Mouse (Mus musculus) lung, postnatal 0 days (tissue): Measurements from ENCODE around the gene Specc1. TPM values are rescaled to one million over a fixed set of nuclear protein-coding genes. Genes with fewer than 3 reads are reported as not detected.
A peak's percentile ranks its signal among the peaks of the same experiment; 100 is the strongest.

Experiments used
- ATAC-seq: fragments of 200-750 bp; cut with Nextera tagmentation; 2 replicates; pipeline ENCODE4 v1.8.0; 2017; ENCODE audit warnings: moderate library complexity
- DNase-seq: peaks from one replicate; pipeline ENCODE4 v3.0.0-alpha.2; 2016; ENCODE audit warnings: low spot score
- H3K27ac ChIP-seq: fragments of 300-500 bp; sonication (generic); 2 replicates; pipeline ENCODE4 v1.5.1; 2014; ENCODE audit warnings: antibody characterized with exemption, mild to moderate bottlenecking, low read length, mixed read lengths
- H3K27me3 ChIP-seq: fragments of 300-500 bp; sonication (generic); replicated peaks from 2 replicates; pipeline ENCODE4 v1.6.1; 2014; ENCODE audit warnings: low read length, mixed read lengths; ENCODE audit not compliant: insufficient read depth
- H3K36me3 ChIP-seq: fragments of 300-500 bp; sonication (generic); 2 replicates; pipeline ENCODE4 v1.6.1; 2014; ENCODE audit warnings: low read length, mixed read lengths; ENCODE audit not compliant: insufficient read depth
- H3K4me1 ChIP-seq: fragments of 300-500 bp; sonication (generic); 2 replicates; pipeline ENCODE4 v1.6.1; 2014; ENCODE audit warnings: antibody characterized with exemption, low read depth, low read length, mixed read lengths; ENCODE audit not compliant: insufficient read depth
- H3K4me2 ChIP-seq: fragments of 300-500 bp; sonication (generic); replicated peaks from 2 replicates; pipeline ENCODE4 v1.6.1; 2014; ENCODE audit warnings: low read depth, mild to moderate bottlenecking, low read length, moderate library complexity, mixed read lengths
- H3K4me3 ChIP-seq: fragments of 300-500 bp; sonication (generic); 2 replicates; pipeline ENCODE4 v1.5.1; 2014; ENCODE audit warnings: low read depth, low read length
- H3K9ac ChIP-seq: fragments of 300-500 bp; sonication (generic); replicated peaks from 2 replicates; pipeline ENCODE4 v1.6.1; 2014; ENCODE audit warnings: low read depth, mild to moderate bottlenecking
- H3K9me3 ChIP-seq: fragments of 300-500 bp; sonication (generic); 2 replicates; pipeline ENCODE4 v1.6.1; 2016; ENCODE audit warnings: low read length, mixed read lengths
- CTCF ChIP-seq: IDR thresholded peaks from 2 replicates; pipeline ENCODE4 v1.5.1; 2016; ENCODE audit warnings: antibody characterized with exemption, mild to moderate bottlenecking
- EP300 ChIP-seq: IDR thresholded peaks from 2 replicates; pipeline ENCODE4 v1.6.1; 2016; ENCODE audit warnings: antibody characterized with exemption, mild to moderate bottlenecking, control low read depth
- WGBS: fragments of 180-500 bp; shearing (Covaris S2); extraction: QIAGEN DNeasy Blood & Tissue Kit; methylation state at CpG from one replicate; pipeline ENCODE4 v1.1.7; 2014; 5-methylcytosine and 5-hydroxymethylcytosine counted together
- polyA plus RNA-seq: library from polyadenylated mRNA; unstranded; fragments of >200 nt; fragmentation: Nextera tagmentation; extraction: Ambion mirVana; gene quantifications from 2 replicates; pipeline ENCODE4 v1.2.1, GENCODE M21; 2015

Specc1 gene
- polyA plus RNA-seq, 1 experiment from 2014 or later = 14.7 TPM

DNA sequence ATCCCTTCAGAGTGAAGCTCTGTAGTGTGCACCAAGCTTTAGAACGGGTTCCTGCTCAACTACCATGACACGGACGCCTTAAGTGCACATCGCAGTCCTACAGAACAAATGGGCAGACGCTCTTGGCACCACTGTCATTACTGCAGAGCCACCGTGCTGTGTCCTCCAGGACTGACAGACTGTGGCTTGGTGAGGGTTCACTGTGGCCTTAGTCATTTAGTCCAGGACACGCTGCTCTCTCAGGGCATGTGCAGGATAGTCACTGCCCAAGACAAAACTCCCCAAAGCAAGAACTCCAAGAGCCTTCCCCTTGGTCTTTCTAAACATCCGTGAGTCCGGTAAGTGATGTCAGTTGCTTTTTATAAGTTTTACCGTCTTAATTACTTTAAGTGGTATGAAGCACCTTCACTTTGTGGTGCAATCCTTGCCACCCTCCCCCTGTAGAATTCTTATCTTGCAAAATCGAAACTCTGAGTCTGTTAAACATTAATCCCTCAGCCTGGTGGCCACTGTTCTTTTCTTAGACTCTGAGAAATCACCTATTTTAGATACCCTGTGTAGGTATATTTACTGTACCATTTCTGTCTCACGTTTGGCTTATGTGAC is 256.9 kb downstream of the Specc1 start:
- no peaks in the 10 kb centered on the region for H3K9me3 ChIP-seq
- peaks cover 3% of the 10 kb centered on the region; the same call in 1 of the 2 replicates for H3K4me1 ChIP-seq
- peak; percentile 79 for ATAC-seq
- no peak overlapping the region for H3K4me2 ChIP-seq
- H3K27ac ChIP-seq = peak overlapping the region; percentile 49; the same call in 1 of the 2 replicates
- WGBS = 64% methylated on average over 12 of the region's 12 CpGs
- no peaks in the 10 kb centered on the region for H3K36me3 ChIP-seq
- DNase-seq = peak; percentile 84
- H3K27me3 ChIP-seq = no peaks in the 10 kb centered on the region
- no peak overlapping the region for H3K9ac ChIP-seq
- H3K4me3 ChIP-seq = no peak overlapping the region
- TF ChIP-seq CTCF (no peak), EP300 (peak; percentile 87)

DNA sequence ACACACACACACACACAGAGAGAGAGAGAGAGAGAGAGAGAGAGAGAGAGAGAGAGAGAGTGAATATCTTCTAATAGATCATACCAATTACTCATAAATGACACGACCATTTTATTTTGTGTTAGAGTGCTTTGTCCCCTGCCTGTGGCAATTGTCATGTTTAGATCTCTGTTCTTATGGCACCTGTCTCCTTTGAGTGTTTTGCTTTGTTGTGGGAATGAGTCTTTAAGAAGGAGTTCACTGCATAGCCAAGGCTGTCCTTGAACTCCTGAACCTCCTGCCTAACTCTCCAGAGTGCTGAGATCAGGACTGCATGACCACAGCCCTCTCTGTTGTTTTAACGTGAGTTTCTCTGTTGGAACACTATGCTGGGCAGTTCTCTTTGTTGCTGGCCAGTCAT is 258.5 kb downstream of the Specc1 start:
- H3K27me3 ChIP-seq = no peaks in the 10 kb centered on the region
- H3K4me1 ChIP-seq = no peaks in the 10 kb centered on the region
- H3K9ac ChIP-seq = no peak overlapping the region
- no peak overlapping the region for H3K27ac ChIP-seq
- H3K9me3 ChIP-seq = no peaks in the 10 kb centered on the region
- WGBS = 48% methylated on average over 2 of the region's 2 CpGs
- ATAC-seq (no peak), DNase-seq (no peak)
- H3K4me3 ChIP-seq = no peak overlapping the region
- no peak overlapping the region for H3K4me2 ChIP-seq
- no peaks in the 10 kb centered on the region for H3K36me3 ChIP-seq
- no peak for TF ChIP-seq CTCF
- no peak for TF ChIP-seq EP300

DNA sequence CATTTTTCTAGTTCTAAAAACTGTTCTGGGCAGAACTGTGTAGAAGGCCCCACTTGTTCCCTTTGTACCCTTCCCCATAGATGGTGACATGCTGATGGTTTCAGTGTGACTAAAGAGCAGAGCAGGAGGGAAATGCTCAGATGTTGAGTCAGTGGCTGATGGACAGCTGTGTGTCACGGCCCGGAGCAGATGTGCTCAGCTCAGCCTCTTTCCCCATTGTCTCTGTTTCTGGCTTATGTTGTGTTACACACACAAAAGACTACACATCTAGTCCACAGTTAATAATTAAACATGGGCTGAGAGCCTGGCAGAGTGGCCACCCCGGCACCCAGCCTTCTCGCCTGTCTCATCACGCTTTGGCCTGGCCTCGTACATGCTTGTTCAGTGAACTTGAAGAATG is 261.2 kb downstream of the Specc1 start:
- Histone ChIP-seq H3K36me3 (no peaks in the 10 kb centered on the region), H3K4me3 (no peak overlapping the region), H3K9ac (no peak overlapping the region), H3K4me1 (no peaks in the 10 kb centered on the region), H3K9me3 (no peaks in the 10 kb centered on the region), H3K4me2 (no peak overlapping the region), H3K27me3 (no peaks in the 10 kb centered on the region), H3K27ac (no peak overlapping the region)
- TF ChIP-seq CTCF = no peak
- TF ChIP-seq EP300 = no peak
- no peak for DNase-seq
- WGBS = 72% methylated on average over 6 of the region's 6 CpGs
- no peak for ATAC-seq

DNA sequence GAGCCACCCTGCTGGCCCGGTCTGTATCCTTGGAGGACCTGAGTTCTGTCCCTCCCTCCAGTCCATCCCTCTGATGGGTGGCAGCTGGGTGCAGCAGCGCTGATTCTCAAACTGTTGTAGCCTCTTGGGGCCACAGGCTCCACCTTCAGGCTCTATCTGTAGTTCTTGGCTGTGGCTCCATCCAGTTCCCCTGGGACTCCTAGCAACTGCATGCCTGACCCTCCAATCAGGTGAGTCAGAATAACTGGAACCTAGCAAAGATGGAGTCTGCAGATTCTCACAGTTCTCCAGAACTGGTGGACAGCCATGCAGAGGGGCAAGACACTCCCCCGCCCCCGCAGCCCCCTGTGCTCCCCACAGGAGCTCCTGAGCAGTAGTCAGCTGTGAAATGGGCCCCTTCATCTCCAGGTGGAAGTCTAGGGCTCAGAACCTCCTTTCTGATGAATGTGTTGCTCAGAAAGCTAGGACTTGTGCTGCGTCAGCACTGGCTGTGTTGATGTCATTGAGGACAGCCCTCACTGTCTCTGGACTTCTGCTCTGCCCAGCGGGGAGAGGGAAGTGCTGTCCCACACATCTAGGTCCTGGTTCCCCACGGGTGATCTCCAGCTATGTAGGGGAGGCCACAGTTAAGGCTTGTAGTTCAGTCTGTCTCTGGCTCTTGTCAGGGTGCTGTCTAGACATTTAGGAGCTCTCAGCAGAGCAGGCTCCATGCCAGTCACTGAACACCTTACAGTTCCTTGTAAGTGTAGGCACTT is 264.4 kb downstream of the Specc1 start:
- H3K27ac ChIP-seq = no peak overlapping the region

DNA sequence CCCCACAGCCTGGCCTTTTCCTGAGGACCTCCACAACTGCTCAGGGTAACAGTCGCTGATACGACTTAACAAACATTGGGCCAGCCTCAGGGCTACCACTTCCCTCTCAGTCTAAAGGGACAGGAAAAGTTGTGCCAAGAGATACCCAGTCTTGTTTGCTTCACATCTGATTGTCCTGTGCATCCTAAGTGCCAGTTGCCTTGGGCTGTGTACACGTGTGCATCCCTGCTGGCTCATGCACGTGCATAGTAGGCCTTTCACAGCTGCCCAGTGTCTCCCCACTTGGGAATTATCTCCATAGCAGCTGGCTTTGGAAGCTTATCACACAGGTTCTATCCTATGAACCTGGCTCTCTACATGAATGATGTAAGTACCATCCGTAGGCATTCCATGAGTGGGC is 266.9 kb downstream of the Specc1 start:
- ATAC-seq (no peak), DNase-seq (no peak)
- no peaks in the 10 kb centered on the region for H3K4me1 ChIP-seq
- no peak overlapping the region for H3K4me3 ChIP-seq
- 83% methylated on average over 5 of the region's 5 CpGs for WGBS
- no peak overlapping the region for H3K4me2 ChIP-seq
- TF ChIP-seq EP300 = no peak
- TF ChIP-seq CTCF = no peak
- no peaks in the 10 kb centered on the region for H3K27me3 ChIP-seq
- H3K9ac ChIP-seq = no peak overlapping the region
- H3K9me3 ChIP-seq = no peaks in the 10 kb centered on the region
- H3K27ac ChIP-seq = no peak overlapping the region
- H3K36me3 ChIP-seq = no peaks in the 10 kb centered on the region

More for the DNA sequence above, 264.4 kb downstream of the Specc1 start:
- Histone ChIP-seq H3K4me1 (no peaks in the 10 kb centered on the region), H3K4me3 (no peak overlapping the region), H3K9ac (no peak overlapping the region), H3K4me2 (no peak overlapping the region), H3K9me3 (no peaks in the 10 kb centered on the region), H3K27me3 (no peaks in the 10 kb centered on the region), H3K36me3 (no peaks in the 10 kb centered on the region)
- ATAC-seq (peak; percentile 26; the same call in 1 of the 2 replicates), DNase-seq (no peak)
- 82% methylated on average over 7 of the region's 7 CpGs for WGBS
- no peak for TF ChIP-seq CTCF
- TF ChIP-seq EP300 = no peak

DNA sequence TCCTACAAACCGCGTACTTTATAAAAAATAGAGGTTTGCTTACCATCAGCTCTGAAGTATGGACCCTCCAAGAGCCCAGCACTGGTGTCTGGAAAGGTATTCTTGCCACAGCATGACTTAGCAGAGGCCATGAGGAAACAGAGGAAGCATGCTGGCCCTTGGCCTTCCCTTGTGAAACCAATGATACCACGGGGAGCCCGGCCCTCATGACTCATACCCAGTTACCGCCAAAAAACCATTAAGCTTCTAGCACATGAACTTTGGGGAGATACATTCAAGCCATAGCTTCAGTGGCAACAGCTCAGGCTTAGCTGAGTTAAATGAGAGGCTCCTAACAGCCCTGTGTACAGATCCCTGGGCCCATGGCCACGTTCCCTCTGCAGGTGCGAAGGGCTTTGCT is 267.4 kb downstream of the Specc1 start:
- H3K27ac ChIP-seq = no peak overlapping the region
- WGBS = 87% methylated on average over 7 of the region's 7 CpGs
- H3K4me2 ChIP-seq = no peak overlapping the region
- no peaks in the 10 kb centered on the region for H3K9me3 ChIP-seq
- H3K4me1 ChIP-seq = no peaks in the 10 kb centered on the region
- DNase-seq = peak; percentile 36
- H3K27me3 ChIP-seq = no peaks in the 10 kb centered on the region
- H3K9ac ChIP-seq = no peak overlapping the region
- ATAC-seq = no peak; the same call in 1 of the 2 replicates
- no peak overlapping the region for H3K4me3 ChIP-seq
- TF ChIP-seq CTCF (no peak), EP300 (no peak)
- no peaks in the 10 kb centered on the region for H3K36me3 ChIP-seq
